Mouse (Mus musculus) cerebellum, adult 9-11 months (tissue): ENCODE data around the gene Gcnt2.
"Not testable (repeated sequence)": the region's sequence is repeated elsewhere in the genome, so short reads cannot be mapped to it uniquely, and the experiment has no call there.

Source experiments
- DNase-seq: peaks from one replicate; pipeline ENCODE4 v3.0.0; 2022

Gene Gcnt2

GRCm38 (mm10) chr13:40946513-40946912, 87.0 kb downstream of the Gcnt2 start:
- DNase-seq = no peak

- DNase-seq = no peak
Measured at GRCm38 (mm10) chr13:40947538-40948205, 88.1 kb downstream of the Gcnt2 start.

- DNase-seq = no peak
Measured at GRCm38 (mm10) chr13:40951386-40951976, 91.9 kb downstream of the Gcnt2 start.

GRCm38 (mm10) chr13:40953231-40953630, 93.7 kb downstream of the Gcnt2 start:
- DNase-seq = no peak

GRCm38 (mm10) chr13:40955773-40956172, 96.2 kb downstream of the Gcnt2 start:
- no peak for DNase-seq

- DNase-seq = no peak
Measured at GRCm38 (mm10) chr13:40967609-40968008, 108.1 kb downstream of the Gcnt2 start.

- no peak for DNase-seq
Measured at GRCm38 (mm10) chr13:40968564-40968963, 109.0 kb downstream of the Gcnt2 start.

- no peak for DNase-seq
Measured at GRCm38 (mm10) chr13:40969761-40970390, 110.3 kb downstream of the Gcnt2 start.

- DNase-seq = no peak
Measured at GRCm38 (mm10) chr13:40971261-40971660, 111.7 kb downstream of the Gcnt2 start.

GRCm38 (mm10) chr13:40971831-40972230, 112.3 kb downstream of the Gcnt2 start:
- no peak for DNase-seq

- DNase-seq = no peak
Measured at GRCm38 (mm10) chr13:40972976-40973375, 113.4 kb downstream of the Gcnt2 start.

- DNase-seq = no peak
Measured at GRCm38 (mm10) chr13:40977609-40978008, 118.1 kb downstream of the Gcnt2 start.

- DNase-seq = no peak
Measured at GRCm38 (mm10) chr13:40978652-40979051, 119.1 kb downstream of the Gcnt2 start.

- DNase-seq = no peak
Measured at GRCm38 (mm10) chr13:40979321-40979720, 119.8 kb downstream of the Gcnt2 start.

- no peak for DNase-seq
Measured at GRCm38 (mm10) chr13:40982759-40983158, 123.2 kb downstream of the Gcnt2 start.

- DNase-seq = no peak
Measured at GRCm38 (mm10) chr13:40986081-40986480, 126.5 kb downstream of the Gcnt2 start.

- not testable (repeated sequence) for DNase-seq
Measured at GRCm38 (mm10) chr13:40987608-40988303, 128.2 kb downstream of the Gcnt2 start.

- no peak for DNase-seq
Measured at GRCm38 (mm10) chr13:40988418-40988817, 128.9 kb downstream of the Gcnt2 start.

- DNase-seq = no peak
Measured at GRCm38 (mm10) chr13:40994487-40995263, 135.1 kb downstream of the Gcnt2 start.

GRCm38 (mm10) chr13:40998537-40998936, 139.0 kb downstream of the Gcnt2 start:
- DNase-seq = not testable (repeated sequence)

GRCm38 (mm10) chr13:41000140-41000925, 140.8 kb downstream of the Gcnt2 start:
- peak; percentile 63 for DNase-seq
